Mouse (Mus musculus) limb, embryonic 14.5 days (tissue): ENCODE measurements around the gene Synpr. TPM values are rescaled to one million over a fixed set of nuclear protein-coding genes. Genes with fewer than 3 reads are reported as not detected.

ENCODE experiments used
- ATAC-seq: fragments of 200-750 bp; cut with Nextera tagmentation; 2 replicates; pipeline ENCODE4 v1.8.0; 2017; ENCODE audit warnings: low read depth, moderate number of reproducible peaks, moderate TSS enrichment; ENCODE audit not compliant: low FRiP score
- DNase-seq: peaks from one replicate; pipeline ENCODE4 v3.0.0-alpha.2; 2015; ENCODE audit warnings: low spot score
- H3K27ac ChIP-seq: fragments of 300-500 bp; sonication (generic); replicated peaks from 2 replicates; pipeline ENCODE4 v1.5.1; 2014; ENCODE audit warnings: low read depth, mild to moderate bottlenecking, low read length, moderate library complexity, mixed read lengths
- H3K27me3 ChIP-seq: fragments of 300-500 bp; sonication (generic); 2 replicates; pipeline ENCODE4 v1.6.1; 2014; ENCODE audit warnings: low read length, mixed read lengths; ENCODE audit not compliant: control insufficient read depth, insufficient read depth
- H3K36me3 ChIP-seq: fragments of 300-500 bp; sonication (generic); 2 replicates; pipeline ENCODE4 v1.6.1; 2014; ENCODE audit warnings: mild to moderate bottlenecking, low read length, moderate library complexity, mixed read lengths; ENCODE audit not compliant: control insufficient read depth, insufficient read depth
- H3K4me1 ChIP-seq: fragments of 300-500 bp; sonication (generic); 2 replicates; pipeline ENCODE4 v1.6.1; 2014; ENCODE audit warnings: antibody characterized with exemption, low read length, mixed read lengths; ENCODE audit not compliant: control insufficient read depth, insufficient read depth
- H3K4me2 ChIP-seq: fragments of 300-500 bp; sonication (generic); replicated peaks from 2 replicates; pipeline ENCODE4 v1.6.1; 2014; ENCODE audit warnings: low read depth, mild to moderate bottlenecking, low read length, moderate library complexity; ENCODE audit not compliant: severe bottlenecking
- H3K4me3 ChIP-seq: fragments of 300-500 bp; sonication (generic); replicated peaks from 2 replicates; pipeline ENCODE4 v1.5.1; 2014; ENCODE audit warnings: low read length
- H3K9ac ChIP-seq: fragments of 300-500 bp; sonication (generic); 2 replicates; pipeline ENCODE4 v1.6.1; 2014; ENCODE audit warnings: mild to moderate bottlenecking, low read depth, low read length, moderate library complexity; ENCODE audit not compliant: severe bottlenecking
- H3K9me3 ChIP-seq: fragments of 300-500 bp; sonication (generic); 2 replicates; pipeline ENCODE4 v1.6.1; 2016; ENCODE audit warnings: low read length; ENCODE audit not compliant: control insufficient read depth
- POLR2A ChIP-seq: fragments of 200-500 bp; IDR thresholded peaks from 2 replicates; pipeline ENCODE4 v1.8.0; 2012; ENCODE audit warnings: inconsistent platforms, mild to moderate bottlenecking, moderate library complexity, borderline replicate concordance; ENCODE audit not compliant: insufficient read depth, insufficient read length; ENCODE audit errors: extremely low read depth
- WGBS: fragments of 180-500 bp; shearing (Covaris S2); extraction: QIAGEN DNeasy Blood & Tissue Kit; methylation state at CpG from one replicate; pipeline ENCODE4 v1.1.7; 2014; 5-methylcytosine and 5-hydroxymethylcytosine counted together
- polyA plus RNA-seq, 2 experiments: library from polyadenylated mRNA; depleted of rRNA in 1 of 2; stranded (reverse) in 1 of 2; unstranded in 1 of 2; fragments of >200 nt; fragmentation: Nextera tagmentation in 1 of 2; extraction: Ambion mirVana in 1 of 2; gene quantifications; 2 replicates each; pipeline versions ENCODE4 v1.2.1 to v1.2.3; 2012 to 2014

The Synpr gene
- polyA plus RNA-seq, 2 experiments, result 3.5 to 4.4 TPM

GRCm38 (mm10) chr14:13459333-13459732, 174.8 kb downstream of the Synpr start:
- no peak for DNase-seq

DNA sequence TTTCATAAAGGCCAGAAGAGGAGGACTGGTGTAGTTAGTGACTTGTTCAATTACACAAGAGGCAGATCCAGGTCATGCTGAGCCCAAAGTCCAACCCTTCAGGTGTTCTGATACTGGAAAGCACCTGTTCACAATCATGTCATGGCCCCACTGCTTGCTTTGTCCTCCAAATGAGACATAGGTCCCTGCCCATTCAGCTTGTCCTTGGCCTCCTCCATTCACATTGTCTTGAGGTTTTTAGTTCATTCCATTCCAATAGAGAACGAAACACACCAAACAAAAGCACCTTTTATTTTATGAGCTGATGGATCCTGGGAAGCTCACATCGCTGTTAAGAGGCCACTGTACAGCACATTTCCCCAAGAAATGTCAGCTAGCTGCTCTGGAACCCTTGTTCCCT, 184.6 kb downstream of the Synpr start:
- DNase-seq, result no peak
- H3K4me2 ChIP-seq, result no peak overlapping the region
- no peak overlapping the region for H3K9ac ChIP-seq
- no peaks in the 10 kb centered on the region for H3K36me3 ChIP-seq
- H3K27me3 ChIP-seq, result no peaks in the 10 kb centered on the region
- no peaks in the 10 kb centered on the region for H3K9me3 ChIP-seq
- ATAC-seq, result no peak
- H3K4me3 ChIP-seq, result no peak overlapping the region
- no peak for TF ChIP-seq POLR2A
- no peak overlapping the region for H3K27ac ChIP-seq
- WGBS, result 84% methylated on average over 2 of the region's 2 CpGs
- no peaks in the 10 kb centered on the region for H3K4me1 ChIP-seq

More at GRCm38 (mm10) chr14:13459333-13459732, 174.8 kb downstream of the Synpr start:
- Histone ChIP-seq H3K27me3 (no peaks in the 10 kb centered on the region), H3K4me2 (no peak overlapping the region), H3K27ac (no peak overlapping the region), H3K4me3 (no peak overlapping the region), H3K36me3 (no peaks in the 10 kb centered on the region), H3K9me3 (no peaks in the 10 kb centered on the region), H3K4me1 (no peaks in the 10 kb centered on the region), H3K9ac (no peak overlapping the region)
- ATAC-seq, result no peak
- WGBS, result 5% methylated on average over 1 of the region's 1 CpGs
- no peak for TF ChIP-seq POLR2A

DNA sequence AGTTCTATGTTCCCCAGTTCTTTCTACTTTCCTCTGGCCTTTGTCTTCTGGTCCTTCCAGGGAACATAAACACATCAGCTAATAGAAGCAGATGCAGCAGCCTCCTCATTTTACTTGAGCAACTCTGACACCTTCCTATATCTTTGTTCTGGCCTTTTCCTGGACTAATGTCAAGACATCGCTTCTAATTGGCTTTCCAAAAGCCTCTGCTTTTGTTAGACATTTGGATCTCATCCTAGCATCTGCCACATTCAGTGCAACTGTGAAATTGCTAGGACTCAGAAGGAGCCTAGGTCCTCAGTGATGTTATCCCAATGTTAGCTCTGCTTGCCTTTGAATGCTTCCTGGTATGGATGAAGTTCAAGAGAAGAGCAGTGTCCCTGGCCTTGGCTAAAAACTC, 193.2 kb downstream of the Synpr start:
- Histone ChIP-seq H3K9ac (no peak overlapping the region), H3K9me3 (no peaks in the 10 kb centered on the region), H3K27me3 (no peaks in the 10 kb centered on the region), H3K4me1 (no peaks in the 10 kb centered on the region), H3K36me3 (no peaks in the 10 kb centered on the region), H3K27ac (no peak overlapping the region), H3K4me2 (no peak overlapping the region), H3K4me3 (no peak overlapping the region)
- no peak for ATAC-seq
- no peak for TF ChIP-seq POLR2A
- WGBS, result 83% methylated on average over 1 of the region's 1 CpGs
- no peak for DNase-seq

DNA sequence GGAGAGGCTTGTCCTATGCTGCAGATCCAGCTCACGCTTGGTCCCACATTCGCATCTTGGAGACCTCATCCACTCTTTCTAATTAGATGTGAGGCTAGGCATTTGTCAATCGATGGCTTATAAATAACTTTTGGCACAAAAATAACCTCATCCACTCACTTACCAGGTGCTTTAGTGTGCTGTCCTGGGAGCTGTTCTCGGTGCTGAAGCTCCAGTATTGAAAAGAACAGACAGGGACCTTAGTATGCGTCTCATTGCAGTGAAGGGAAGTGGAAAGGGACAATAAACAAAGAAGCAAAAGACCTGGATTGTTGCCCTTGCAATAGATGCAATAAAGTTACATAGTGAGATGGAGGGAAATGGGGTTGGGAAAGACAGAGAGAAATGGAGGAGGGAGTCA, 220.8 kb downstream of the Synpr start:
- Histone ChIP-seq H3K9me3 (no peaks in the 10 kb centered on the region), H3K4me1 (no peaks in the 10 kb centered on the region), H3K36me3 (no peaks in the 10 kb centered on the region), H3K9ac (no peak overlapping the region), H3K4me2 (no peak overlapping the region), H3K4me3 (no peak overlapping the region), H3K27me3 (no peaks in the 10 kb centered on the region), H3K27ac (no peak overlapping the region)
- DNase-seq (peak; percentile 29), ATAC-seq (no peak)
- TF ChIP-seq POLR2A, result no peak
- 53% methylated on average over 5 of the region's 5 CpGs for WGBS

DNA sequence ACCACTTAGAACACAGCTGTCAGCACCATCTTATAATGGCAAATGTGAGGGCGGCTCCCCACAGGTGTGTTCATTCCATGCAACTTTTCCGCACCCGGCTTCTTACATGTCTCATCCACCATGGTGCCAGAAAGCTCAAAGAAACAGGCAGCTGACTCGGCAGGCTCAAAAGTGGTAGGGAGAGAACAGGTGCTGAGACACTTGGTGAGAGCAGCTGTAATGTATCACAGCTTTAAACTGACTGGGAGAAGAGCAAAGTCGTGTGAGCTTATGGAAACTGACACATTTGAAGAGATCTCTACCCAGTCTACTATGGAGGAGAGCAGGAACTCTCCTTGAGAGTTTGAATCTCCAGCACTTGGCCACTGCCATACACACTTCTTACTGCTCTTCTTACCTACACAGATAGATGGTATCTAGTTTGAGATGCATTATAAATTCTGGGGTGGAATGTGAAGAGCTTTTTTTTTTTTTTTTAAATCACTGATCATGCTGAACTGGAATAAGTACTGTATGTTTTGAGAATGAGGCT, 234.1 kb downstream of the Synpr start:
- H3K36me3 ChIP-seq, result no peaks in the 10 kb centered on the region
- H3K9me3 ChIP-seq, result no peaks in the 10 kb centered on the region
- no peak for ATAC-seq
- H3K4me3 ChIP-seq, result no peak overlapping the region
- H3K9ac ChIP-seq, result no peak overlapping the region
- no peak for DNase-seq
- no peaks in the 10 kb centered on the region for H3K4me1 ChIP-seq
- WGBS, result 75% methylated on average over 5 of the region's 5 CpGs
- no peak overlapping the region for H3K4me2 ChIP-seq
- H3K27me3 ChIP-seq, result no peaks in the 10 kb centered on the region
- no peak for TF ChIP-seq POLR2A
- H3K27ac ChIP-seq, result no peak overlapping the region
